Mouse (Mus musculus) neural tube, embryonic 11.5 days (tissue): ENCODE results near the gene Fam83d. TPM values are rescaled to one million over a fixed set of nuclear protein-coding genes. Genes with fewer than 3 reads are reported as not detected.

Experiments used
- ATAC-seq: fragments of 200-750 bp; cut with Nextera tagmentation; 2 replicates; pipeline ENCODE4 v1.8.0; 2017; ENCODE audit warnings: moderate number of reproducible peaks, mild to moderate bottlenecking, moderate TSS enrichment, moderate library complexity; ENCODE audit not compliant: insufficient read depth, low FRiP score, low TSS enrichment
- DNase-seq: peaks from one replicate; pipeline ENCODE4 v3.0.0-alpha.2; 2015; ENCODE audit warnings: low spot score
- H3K27ac ChIP-seq: fragments of 300-500 bp; sonication (generic); 2 replicates; pipeline ENCODE4 v1.5.1; 2014; ENCODE audit warnings: low read depth, mild to moderate bottlenecking, low read length
- H3K27me3 ChIP-seq: fragments of 300-500 bp; sonication (generic); 2 replicates; pipeline ENCODE4 v1.6.1; 2014; ENCODE audit warnings: mild to moderate bottlenecking, low read length, mixed read lengths; ENCODE audit not compliant: control insufficient read depth, insufficient read depth
- H3K36me3 ChIP-seq: fragments of 300-500 bp; sonication (generic); 2 replicates; pipeline ENCODE4 v1.6.1; 2014; ENCODE audit warnings: mild to moderate bottlenecking, low read length, moderate library complexity, mixed read lengths; ENCODE audit not compliant: control insufficient read depth, insufficient read depth
- H3K4me1 ChIP-seq: fragments of 300-500 bp; sonication (generic); 2 replicates; pipeline ENCODE4 v1.6.1; 2014; ENCODE audit warnings: low read length, mixed read lengths; ENCODE audit not compliant: control insufficient read depth, insufficient read depth
- H3K4me2 ChIP-seq: fragments of 300-500 bp; sonication (generic); 2 replicates; pipeline ENCODE4 v1.6.1; 2014; ENCODE audit warnings: low read depth, mild to moderate bottlenecking, moderate library complexity
- H3K4me3 ChIP-seq: fragments of 300-500 bp; sonication (generic); 2 replicates; pipeline ENCODE4 v1.5.1; 2014; ENCODE audit warnings: low read depth, low read length
- H3K9ac ChIP-seq: fragments of 300-500 bp; sonication (generic); 2 replicates; pipeline ENCODE4 v1.6.1; 2014; ENCODE audit warnings: mild to moderate bottlenecking, low read length
- H3K9me3 ChIP-seq: fragments of 300-500 bp; sonication (generic); 2 replicates; pipeline ENCODE4 v1.6.1; 2016; ENCODE audit warnings: low read length; ENCODE audit not compliant: control insufficient read depth
- whole genome bisulfite sequencing: fragments of 180-500 bp; shearing (Covaris S2); extraction: QIAGEN DNeasy Blood & Tissue Kit; methylation state at CpG from one replicate; pipeline ENCODE4 v1.1.7; 2014; 5-methylcytosine and 5-hydroxymethylcytosine counted together
- polyA plus RNA-seq: library from polyadenylated mRNA; unstranded; fragments of >200 nt; fragmentation: Nextera tagmentation; extraction: Ambion mirVana; gene quantifications from 2 replicates; pipeline ENCODE4 v1.2.1, GENCODE M21; 2014

Fam83d gene
- polyA plus RNA-seq, 1 experiment from 2014 or later, result 45.2 TPM

DNA sequence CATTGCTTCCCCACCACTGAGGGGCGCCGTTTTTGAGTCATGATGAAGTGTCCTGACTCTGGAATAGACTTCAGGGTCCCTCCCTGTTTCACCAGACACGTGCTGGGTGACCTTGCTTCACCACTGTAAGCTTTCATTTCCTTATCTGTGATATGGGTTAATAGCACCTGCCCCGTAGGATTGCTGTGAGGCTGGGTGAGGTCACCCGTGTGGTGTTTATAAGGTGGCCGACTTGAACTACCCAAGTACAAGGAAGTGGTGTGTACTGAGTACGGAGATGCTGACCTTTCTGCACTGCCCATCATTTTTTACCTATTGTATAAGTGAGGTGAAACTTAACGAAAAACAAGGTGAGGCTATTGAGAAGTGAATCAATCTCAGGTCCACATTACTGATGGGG is 35.7 kb downstream of the Fam83d start:
- WGBS, result 90% methylated on average over 8 of the region's 8 CpGs
- Histone ChIP-seq H3K27me3 (no peaks in the 10 kb centered on the region), H3K36me3 (peaks cover 2% of the 10 kb centered on the region; the same call in 1 of the 2 replicates), H3K9ac (no peak overlapping the region), H3K4me2 (no peak overlapping the region), H3K27ac (no peak overlapping the region), H3K4me3 (no peak overlapping the region), H3K9me3 (no peaks in the 10 kb centered on the region), H3K4me1 (no peaks in the 10 kb centered on the region)
- no peak for DNase-seq
- ATAC-seq, result no peak

DNA sequence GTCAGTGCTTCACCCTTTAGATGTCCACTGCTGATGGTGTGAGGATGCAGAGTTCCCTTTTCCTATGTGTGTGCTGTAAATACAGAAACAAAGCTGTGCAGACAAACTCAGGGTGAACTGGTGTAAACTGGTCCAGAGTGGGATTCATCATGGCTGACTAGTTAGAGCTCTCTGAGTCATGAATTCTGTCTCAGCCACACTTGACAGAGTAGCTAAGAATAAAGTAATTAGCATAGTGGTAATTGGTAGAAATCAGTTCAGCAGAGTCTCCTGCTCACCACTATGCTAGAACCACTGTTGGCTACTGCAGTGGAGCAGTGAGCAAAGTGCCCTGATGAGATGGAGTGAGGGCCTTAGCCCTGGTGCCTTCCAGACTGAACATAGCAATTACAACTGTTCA is 47.8 kb downstream of the Fam83d start:
- DNase-seq (no peak), ATAC-seq (no peak)
- no peaks in the 10 kb centered on the region for H3K4me1 ChIP-seq
- no peak overlapping the region for H3K9ac ChIP-seq
- no peaks in the 10 kb centered on the region for H3K27me3 ChIP-seq
- H3K4me2 ChIP-seq, result no peak overlapping the region
- no peak overlapping the region for H3K27ac ChIP-seq
- H3K36me3 ChIP-seq, result no peaks in the 10 kb centered on the region
- H3K4me3 ChIP-seq, result no peak overlapping the region
- no peaks in the 10 kb centered on the region for H3K9me3 ChIP-seq

DNA sequence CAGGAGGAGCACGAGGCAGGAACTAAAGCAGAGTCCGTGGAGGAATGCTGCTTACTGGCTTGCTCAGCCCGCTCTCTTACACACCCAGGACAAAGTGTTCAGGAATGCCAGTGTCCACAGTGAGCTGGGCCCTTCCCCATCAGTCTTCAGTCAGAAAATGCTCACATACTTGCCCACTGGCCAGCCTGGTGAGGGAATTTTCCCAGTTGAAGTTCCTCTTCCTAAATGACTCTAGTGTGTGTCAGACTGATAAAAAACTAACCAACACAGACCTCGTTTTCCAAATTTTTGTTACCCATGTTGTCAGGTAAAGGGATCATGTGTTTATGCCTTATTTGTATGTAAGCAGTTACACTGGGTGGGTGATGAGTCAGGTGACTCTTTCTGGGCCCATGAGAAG is 48.3 kb downstream of the Fam83d start:
- no peak overlapping the region for H3K27ac ChIP-seq
- H3K9ac ChIP-seq, result no peak overlapping the region
- H3K9me3 ChIP-seq, result no peaks in the 10 kb centered on the region
- H3K36me3 ChIP-seq, result no peaks in the 10 kb centered on the region
- H3K4me1 ChIP-seq, result no peaks in the 10 kb centered on the region
- DNase-seq, result no peak
- H3K4me2 ChIP-seq, result no peak overlapping the region
- no peak for ATAC-seq
- no peaks in the 10 kb centered on the region for H3K27me3 ChIP-seq
- no peak overlapping the region for H3K4me3 ChIP-seq
- 93% methylated on average over 4 of the region's 4 CpGs for WGBS

- no peak overlapping the region for H3K27ac ChIP-seq
- no peak for DNase-seq
- no peak overlapping the region for H3K4me2 ChIP-seq
- no peaks in the 10 kb centered on the region for H3K9me3 ChIP-seq
- no peak overlapping the region for H3K4me3 ChIP-seq
- no peak overlapping the region for H3K9ac ChIP-seq
- H3K4me1 ChIP-seq, result no peaks in the 10 kb centered on the region
- H3K27me3 ChIP-seq, result no peaks in the 10 kb centered on the region
- H3K36me3 ChIP-seq, result no peaks in the 10 kb centered on the region
- 92% methylated on average over 8 of the region's 8 CpGs for WGBS
- no peak for ATAC-seq
Observed at GRCm38 (mm10) chr2:158817708-158818107, 49.8 kb downstream of the Fam83d start.

DNA sequence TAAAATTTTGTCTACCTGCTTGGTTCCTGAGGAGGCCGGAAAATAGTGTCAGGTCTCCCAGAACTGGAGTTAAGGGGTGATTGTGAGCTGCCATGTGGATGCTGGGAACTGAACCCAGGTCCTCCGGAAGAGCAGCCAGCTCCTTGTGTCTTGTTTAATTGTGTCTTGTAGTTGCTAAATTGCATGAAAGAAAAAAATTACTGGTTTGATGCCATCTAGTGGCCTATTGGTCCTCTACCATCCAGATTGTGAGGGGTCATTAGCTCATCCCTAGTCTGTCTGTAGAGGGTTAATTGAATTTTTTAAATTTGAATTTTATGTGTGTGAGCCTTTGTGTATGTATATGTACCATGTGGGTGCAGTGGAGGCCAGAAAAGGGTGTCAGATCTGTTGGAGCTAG is 60.2 kb downstream of the Fam83d start:
- WGBS, result 92% methylated on average over 2 of the region's 2 CpGs
- Histone ChIP-seq H3K4me1 (no peaks in the 10 kb centered on the region), H3K36me3 (no peaks in the 10 kb centered on the region), H3K9me3 (no peaks in the 10 kb centered on the region), H3K4me3 (no peak overlapping the region), H3K27me3 (no peaks in the 10 kb centered on the region), H3K9ac (no peak overlapping the region), H3K27ac (no peak overlapping the region), H3K4me2 (no peak overlapping the region)
- ATAC-seq (no peak), DNase-seq (no peak)

- no peaks in the 10 kb centered on the region; the same call in 1 of the 2 replicates for H3K36me3 ChIP-seq
- no peaks in the 10 kb centered on the region for H3K4me1 ChIP-seq
- no peaks in the 10 kb centered on the region for H3K9me3 ChIP-seq
- DNase-seq (no peak), ATAC-seq (no peak)
- no peak overlapping the region for H3K9ac ChIP-seq
- no peaks in the 10 kb centered on the region for H3K27me3 ChIP-seq
- WGBS, result 83% methylated on average over 6 of the region's 6 CpGs
- no peak overlapping the region for H3K4me2 ChIP-seq
- H3K27ac ChIP-seq, result no peak overlapping the region
- H3K4me3 ChIP-seq, result no peak overlapping the region
Observed at GRCm38 (mm10) chr2:158829746-158830145, 61.9 kb downstream of the Fam83d start.

DNA sequence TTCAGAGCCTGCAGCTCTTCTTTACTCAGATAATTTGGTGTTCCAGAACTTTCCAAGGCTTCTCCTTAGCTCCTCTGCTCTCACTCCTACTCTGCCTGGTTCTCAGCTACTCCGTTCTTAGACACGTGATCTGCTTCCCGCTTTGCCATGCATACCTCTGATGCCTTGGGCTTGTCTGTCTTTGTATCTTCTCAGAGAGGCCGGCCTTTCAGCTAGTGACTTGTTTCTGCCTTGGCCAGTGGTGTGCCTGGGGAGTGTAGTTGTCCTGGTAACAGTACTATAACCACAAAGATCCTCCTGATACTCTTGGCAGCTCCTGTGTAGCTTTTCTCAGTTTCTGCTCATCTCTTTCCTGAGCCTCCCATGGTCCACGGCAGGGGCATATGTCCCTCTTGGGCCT is 65.3 kb downstream of the Fam83d start:
- Histone ChIP-seq H3K27me3 (no peaks in the 10 kb centered on the region), H3K27ac (no peak overlapping the region), H3K9ac (no peak overlapping the region), H3K4me2 (no peak overlapping the region), H3K4me1 (no peaks in the 10 kb centered on the region), H3K36me3 (peaks cover 3% of the 10 kb centered on the region; the same call in 1 of the 2 replicates), H3K9me3 (no peaks in the 10 kb centered on the region), H3K4me3 (no peak overlapping the region)
- 92% methylated on average over 5 of the region's 5 CpGs for WGBS
- DNase-seq (no peak), ATAC-seq (no peak)

DNA sequence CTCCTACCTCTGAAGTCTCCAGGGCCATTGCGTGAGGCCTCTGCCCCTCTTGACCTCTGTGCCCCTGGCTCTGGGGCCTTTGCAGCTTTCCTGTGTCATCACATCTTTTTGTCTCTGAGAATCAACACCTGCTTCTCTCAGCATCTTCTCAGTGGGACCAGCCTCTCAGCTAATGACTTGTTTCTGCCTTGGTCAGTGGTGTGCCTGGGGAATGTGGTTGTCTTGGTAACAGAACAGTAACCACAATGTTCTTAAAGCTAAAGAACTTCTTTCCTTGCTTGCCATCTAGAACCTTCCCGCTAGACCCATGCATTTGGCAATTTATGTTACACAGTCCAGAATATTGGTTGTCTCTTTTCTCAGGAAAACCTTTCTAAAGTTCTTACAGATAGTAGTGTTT is 65.8 kb downstream of the Fam83d start:
- H3K27me3 ChIP-seq, result no peaks in the 10 kb centered on the region
- no peak for ATAC-seq
- no peaks in the 10 kb centered on the region for H3K9me3 ChIP-seq
- H3K4me1 ChIP-seq, result no peaks in the 10 kb centered on the region
- no peak overlapping the region for H3K9ac ChIP-seq
- no peak overlapping the region for H3K4me2 ChIP-seq
- H3K4me3 ChIP-seq, result no peak overlapping the region
- DNase-seq, result no peak
- H3K27ac ChIP-seq, result no peak overlapping the region
- H3K36me3 ChIP-seq, result peaks cover 3% of the 10 kb centered on the region; the same call in 1 of the 2 replicates
- WGBS, result 75% methylated on average over 2 of the region's 2 CpGs
